Mouse (Mus musculus) effector memory CD4-positive, alpha-beta T cell, adult 5 months (primary cell): ENCODE data around the gene Abhd8. TPM values are rescaled to one million over a fixed set of nuclear protein-coding genes. Genes with fewer than 3 reads are reported as not detected.

Experiments
- polyA plus RNA-seq: library from polyadenylated mRNA; unstranded; fragments of 100-300 nt; shearing (Covaris generic); gene quantifications from one replicate; pipeline ENCODE4 v1.2.1, GENCODE M21; 2017

Gene Abhd8
- polyA plus RNA-seq: 103 TPM

GRCm38 (mm10) chr8:71463188-71464033 is at the start of gene Abhd8:
Gene Abhd8, minus strand, starts transcription at chr8:71463655.

GRCm38 (mm10) chr8:71511644-71512043 is 48.2 kb upstream of the Abhd8 start, which contains the start of gene Plvap:
Gene Plvap, minus strand, starts transcription at chr8:71511752.

DNA sequence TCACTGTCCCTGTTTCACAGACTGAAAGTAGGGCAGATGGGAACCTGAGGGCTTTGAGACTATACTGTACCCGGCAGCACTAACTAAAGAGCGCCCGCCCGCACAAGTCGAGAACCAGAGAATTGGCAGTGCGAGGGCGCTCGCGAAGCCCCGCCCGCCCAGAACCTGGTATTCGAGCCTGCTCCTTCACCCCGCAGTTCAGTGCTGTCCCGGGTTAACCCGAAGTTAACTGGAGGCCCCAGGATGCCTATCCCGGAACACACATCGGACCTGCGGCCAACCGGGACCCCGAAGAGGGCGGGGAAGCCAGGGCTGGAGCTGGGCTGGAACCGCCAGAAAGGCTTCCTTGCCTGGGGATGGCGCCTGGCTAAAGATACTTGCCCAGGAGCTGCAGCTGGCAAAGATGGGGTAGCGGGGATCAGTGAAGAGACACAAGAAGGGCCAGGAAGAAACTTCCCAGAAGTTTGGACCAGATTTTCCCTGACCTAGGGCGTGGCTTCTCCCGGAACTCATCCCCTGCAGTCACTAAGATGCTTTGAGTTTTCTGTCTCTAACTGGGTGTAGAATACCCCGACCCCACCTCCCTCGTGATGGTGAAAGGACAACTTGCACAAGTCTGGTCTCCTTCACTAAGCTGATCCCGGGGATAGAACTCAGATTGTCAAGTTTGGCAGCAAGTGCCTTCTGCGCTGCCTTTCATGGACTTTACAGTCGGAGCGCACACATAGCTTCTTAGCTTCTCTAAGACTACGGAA is 24.4 kb upstream of the Abhd8 start, which contains the start of gene Gtpbp3:
TSS of gene Gtpbp3 (plus strand) at position 413 of the 755 bp plus-strand sequence.

DNA sequence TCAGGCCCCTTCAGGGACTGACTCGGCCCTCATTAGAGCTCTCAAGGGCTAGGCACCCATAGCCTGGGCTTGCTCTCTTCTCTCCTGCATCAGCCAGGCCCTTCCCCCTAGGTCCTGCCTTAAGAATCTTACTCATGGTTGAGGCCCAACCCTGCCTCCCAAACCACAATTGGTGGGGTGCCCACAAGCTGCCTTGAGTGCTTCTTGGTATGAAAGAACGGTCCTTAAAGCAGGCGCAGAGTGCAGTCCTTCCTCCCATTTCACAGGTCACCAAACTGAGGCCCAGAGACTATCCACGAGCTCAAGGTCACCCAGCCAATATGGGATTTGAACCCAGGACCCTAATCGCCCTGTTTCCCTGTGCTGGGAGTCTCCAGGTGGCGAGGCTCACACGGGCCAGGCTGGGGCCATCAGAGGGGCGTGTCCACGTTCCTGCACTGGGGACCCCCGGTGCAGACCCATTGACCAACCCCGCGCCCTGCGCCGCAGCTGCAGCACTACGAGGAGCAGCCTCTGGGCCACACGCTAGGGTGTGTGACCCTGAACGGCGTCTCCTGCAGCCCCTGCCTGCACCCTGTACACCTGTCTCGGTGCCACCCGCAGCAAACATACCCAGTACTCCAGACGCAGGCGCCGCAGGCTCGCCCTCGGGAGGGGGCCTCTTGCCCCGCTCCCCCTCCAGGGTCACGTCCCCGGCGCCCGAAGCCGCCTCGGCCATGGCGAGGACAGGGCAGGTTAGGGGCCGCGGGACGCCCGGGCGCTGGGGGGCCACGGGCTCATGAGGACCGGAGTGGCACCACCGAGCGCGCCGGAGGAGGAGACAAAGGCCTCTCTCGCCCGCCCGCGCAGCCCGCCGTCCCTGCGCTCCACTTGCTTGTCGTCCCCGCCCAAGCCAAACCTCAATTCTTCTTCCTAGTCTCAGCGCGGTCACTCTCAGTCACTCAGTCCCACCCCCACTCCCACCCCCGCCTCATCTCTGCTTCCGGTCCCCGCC is 22.0 kb upstream of the Abhd8 start, which contains the start of gene Ano8:
TSS of gene Ano8 (minus strand) at position 822 of the 994 bp plus-strand sequence.

DNA sequence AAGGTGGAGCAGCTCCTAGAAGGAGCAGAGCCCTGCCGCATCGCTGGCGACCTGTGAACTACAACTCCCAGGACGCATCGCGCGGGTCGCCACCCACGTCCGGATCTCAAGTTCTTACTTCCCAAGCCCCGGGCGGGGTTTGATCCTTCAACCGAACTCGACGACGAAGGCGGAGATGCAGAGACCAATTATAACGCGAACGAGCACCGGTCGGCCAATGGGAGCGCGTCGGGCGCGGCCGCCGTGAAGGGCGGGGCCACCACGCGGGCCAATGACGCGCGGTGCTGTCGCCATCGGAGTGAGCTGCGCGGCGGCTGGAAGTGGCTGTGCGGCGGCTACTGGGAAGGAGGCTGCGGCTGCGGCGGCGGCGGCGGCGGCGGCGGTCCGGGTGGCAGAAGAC is 5.5 kb upstream of the Abhd8 start, which contains the start of gene Dda1:
TSS of gene Dda1 (plus strand) at position 284 of the 400 bp plus-strand sequence.

GRCm38 (mm10) chr8:71464513-71465500 is 1.4 kb upstream of the Abhd8 start, which contains the start of gene Mrpl34:
Gene Mrpl34, plus strand, starts transcription at chr8:71464959.

Other genes starting within 250 kb of the Abhd8 start
- 70.3 TPM for gene Myo9b, start 190.9 kb downstream of the Abhd8 start, polyA plus RNA-seq
- gene Haus8, start 190.7 kb downstream of the Abhd8 start, polyA plus RNA-seq: 16.4 TPM
- gene Use1, start 96.8 kb downstream of the Abhd8 start, polyA plus RNA-seq: 205 TPM
- 20.8 TPM for gene Ocel1, start 92.4 kb downstream of the Abhd8 start, polyA plus RNA-seq
- 7.0 TPM for gene Nr2f6, start 81.7 kb downstream of the Abhd8 start, polyA plus RNA-seq
- 0.09 TPM for gene Ushbp1, start 67.9 kb downstream of the Abhd8 start, polyA plus RNA-seq
- 70.4 TPM for gene Babam1, start 66.8 kb downstream of the Abhd8 start, polyA plus RNA-seq
- gene Ankle1, start 57.6 kb downstream of the Abhd8 start, polyA plus RNA-seq: 0.52 TPM
- 23.3 TPM for gene Mrpl34, start 1.3 kb upstream of the Abhd8 start, polyA plus RNA-seq
- gene Dda1, start 5.5 kb upstream of the Abhd8 start, polyA plus RNA-seq: 138 TPM
- gene Ano8, start 22.3 kb upstream of the Abhd8 start, polyA plus RNA-seq: 15.7 TPM
- gene Gtpbp3, start 24.4 kb upstream of the Abhd8 start, polyA plus RNA-seq: 4.0 TPM
- not detected for gene Plvap, start 48.1 kb upstream of the Abhd8 start, polyA plus RNA-seq
- not detected for gene Ccdc194, start 62.1 kb upstream of the Abhd8 start, polyA plus RNA-seq
- gene Bst2, start 73.8 kb upstream of the Abhd8 start, polyA plus RNA-seq: 73.2 TPM
- 58.6 TPM for gene Mvb12a, start 79.3 kb upstream of the Abhd8 start, polyA plus RNA-seq
- 5.7 TPM for gene Tmem221, start 95.2 kb upstream of the Abhd8 start, polyA plus RNA-seq
- gene Nxnl1, start 102.9 kb upstream of the Abhd8 start, polyA plus RNA-seq: 0.50 TPM
- gene Slc27a1, start 105.2 kb upstream of the Abhd8 start, polyA plus RNA-seq: 18.4 TPM
- 79.8 TPM for gene Pgls, start 128.5 kb upstream of the Abhd8 start, polyA plus RNA-seq
- gene Fam129c, start 134.0 kb upstream of the Abhd8 start, polyA plus RNA-seq: 4.3 TPM
- 30.8 TPM for gene Colgalt1, start 147.3 kb upstream of the Abhd8 start, polyA plus RNA-seq
- gene Unc13a, start 208.1 kb upstream of the Abhd8 start, polyA plus RNA-seq: 0.15 TPM
- gene Jak3, start 212.6 kb upstream of the Abhd8 start, polyA plus RNA-seq: 80.1 TPM
- gene Insl3, start 225.6 kb upstream of the Abhd8 start, polyA plus RNA-seq: 22.9 TPM
- 3.0 TPM for gene B3gnt3, start 238.1 kb upstream of the Abhd8 start, polyA plus RNA-seq